In genomic region chr10:108140742-108141141, GRCm38 (mm10) we compare ENCODE assay signal across 29 mouse cellular contexts. TPM values are rescaled to one million over a fixed set of nuclear protein-coding genes. Genes with fewer than 3 reads are reported as not detected.
A peak's percentile ranks its signal among the peaks of the same experiment; 100 is the strongest.
DNase-seq lines count a peak whose midpoint lies in the region; ATAC-seq and TF ChIP-seq lines count a peak whose summit lies in the region.
"Had no signal": no experiment of that assay in that cellular context is flagged by ENCODE, and none has a peak within 500 bp of the region (broad histone marks: within the 10 kb centered on the region; RNA-seq: fewer than 3 reads in every experiment).

No protein-coding gene starts in this region.

- H3K9me3 ChIP-seq in intestine, embryonic 16.5 days (ENCODE audit: control insufficient read depth, low read length) = no peaks in the 10 kb centered on the region
- no peaks in the 10 kb centered on the region for H3K9me3 ChIP-seq in intestine, embryonic 15.5 days
- no peaks in the 10 kb centered on the region for H3K9me3 ChIP-seq in intestine, postnatal 0 days (ENCODE audit: control insufficient read depth)
- H3K9me3 ChIP-seq: forebrain, embryonic 10.5 days; forebrain, embryonic 13.5 days; G1E; heart, embryonic 12.5 days; heart, embryonic 15.5 days; hindbrain, embryonic 10.5 days; hindbrain, embryonic 13.5 days had no signal

- DNase-seq in 416B (ENCODE audit: low read depth) = peak; percentile 26
- DNase-seq in thymus, postnatal 4 days = no peak
- DNase-seq in right cerebral cortex, postnatal 14 days = no peak
- DNase-seq: adrenal gland, postnatal 10 days; adrenal gland, postnatal 36 days; B cell, adult 2 months; cerebellum, adult 18-20 months; cerebellum, adult 9-10 months; cerebellum, postnatal 36 days; forebrain, postnatal 0 days; gastrocnemius, adult 2 months; gastrocnemius, postnatal 14 days; heart, adult 18-20 months; heart, postnatal 10 days; heart, postnatal 36 days had no signal

- ATAC-seq in intestine, embryonic 16.5 days = peak; percentile 67
- no peak for ATAC-seq in intestine, embryonic 15.5 days
- peak; percentile 91 for ATAC-seq in intestine, postnatal 0 days
- peak; percentile 87 for ATAC-seq in monocyte, adult 5-6 weeks (replicated peaks; ENCODE audit: insufficient number of reproducible peaks, low FRiP score, low TSS enrichment, poor library complexity, severe bottlenecking)
- ATAC-seq: forebrain, embryonic 13.5 days; forebrain, postnatal 0 days; hindbrain, embryonic 16.5 days; Patski had no signal

- no peak overlapping the region for H3K9ac ChIP-seq in intestine, embryonic 16.5 days (ENCODE audit: low read depth, low read length)
- H3K9ac ChIP-seq in intestine, embryonic 15.5 days = no peak overlapping the region
- H3K9ac ChIP-seq in intestine, postnatal 0 days (ENCODE audit: low read depth, low read length) = no peak overlapping the region
- H3K9ac ChIP-seq: forebrain, embryonic 13.5 days; forebrain, postnatal 0 days; heart, embryonic 12.5 days; heart, embryonic 15.5 days; hindbrain, embryonic 13.5 days had no signal

- WGBS in intestine, embryonic 16.5 days = 82% methylated on average over 3 of the region's 3 CpGs
- 85% methylated on average over 3 of the region's 3 CpGs for whole genome bisulfite sequencing in intestine, embryonic 15.5 days
- WGBS in intestine, postnatal 0 days = 54% methylated on average over 3 of the region's 3 CpGs

- no peak overlapping the region for H3K27ac ChIP-seq in intestine, embryonic 16.5 days (ENCODE audit: low read length)
- no peak overlapping the region for H3K27ac ChIP-seq in intestine, embryonic 15.5 days
- H3K27ac ChIP-seq in intestine, postnatal 0 days (ENCODE audit: low read depth, low read length) = peak overlapping the region; percentile 15; the same call in 1 of the 2 replicates
- H3K27ac ChIP-seq: forebrain, embryonic 10.5 days; forebrain, embryonic 13.5 days; gastrocnemius, adult 2 months; heart, embryonic 15.5 days; hindbrain, embryonic 10.5 days; hindbrain, embryonic 13.5 days had no signal

- H3K4me2 ChIP-seq in intestine, embryonic 16.5 days (ENCODE audit: low read depth, low read length) = no peak overlapping the region
- no peak overlapping the region for H3K4me2 ChIP-seq in intestine, embryonic 15.5 days (replicated peaks)
- no peak overlapping the region for H3K4me2 ChIP-seq in intestine, postnatal 0 days (replicated peaks; ENCODE audit: low read depth)
- H3K4me2 ChIP-seq: forebrain, embryonic 13.5 days; heart, embryonic 12.5 days; heart, embryonic 15.5 days; hindbrain, embryonic 13.5 days had no signal

- H3K36me3 ChIP-seq in intestine, embryonic 16.5 days (ENCODE audit: control insufficient read depth, insufficient read depth, low read length) = no peaks in the 10 kb centered on the region
- H3K36me3 ChIP-seq in intestine, embryonic 15.5 days = no peaks in the 10 kb centered on the region
- H3K36me3 ChIP-seq in intestine, postnatal 0 days (ENCODE audit: control insufficient read depth, insufficient read depth) = no peaks in the 10 kb centered on the region
- H3K36me3 ChIP-seq: forebrain, embryonic 10.5 days; G1E; heart, embryonic 12.5 days; heart, embryonic 15.5 days; hindbrain, embryonic 10.5 days; hindbrain, embryonic 13.5 days had no signal

- TF ChIP-seq CTCF in intestine, postnatal 0 days (IDR thresholded peaks at IDR 0.05; ENCODE audit: low read depth) = no peak

- H3K4me3 ChIP-seq in intestine, embryonic 16.5 days (ENCODE audit: low read length) = no peak overlapping the region
- no peak overlapping the region for H3K4me3 ChIP-seq in intestine, embryonic 15.5 days (replicated peaks)
- no peak overlapping the region for H3K4me3 ChIP-seq in intestine, postnatal 0 days (ENCODE audit: low read depth, low read length)
- H3K4me3 ChIP-seq: forebrain, embryonic 10.5 days; forebrain, embryonic 13.5 days; gastrocnemius, adult 2 months; heart, embryonic 12.5 days; heart, embryonic 15.5 days; hindbrain, embryonic 10.5 days; hindbrain, embryonic 13.5 days had no signal

- H3K27me3 ChIP-seq in intestine, embryonic 16.5 days (replicated peaks; ENCODE audit: control insufficient read depth, insufficient read depth, low read length) = no peaks in the 10 kb centered on the region
- no peaks in the 10 kb centered on the region for H3K27me3 ChIP-seq in intestine, embryonic 15.5 days (replicated peaks)
- no peaks in the 10 kb centered on the region for H3K27me3 ChIP-seq in intestine, postnatal 0 days (replicated peaks; ENCODE audit: control insufficient read depth, insufficient read depth, low read length)
- H3K27me3 ChIP-seq: CH12.LX; forebrain, embryonic 13.5 days; heart, embryonic 12.5 days; heart, embryonic 15.5 days; hindbrain, embryonic 13.5 days; Patski had no signal

- H3K4me1 ChIP-seq in intestine, embryonic 16.5 days (ENCODE audit: control insufficient read depth, insufficient read depth, low read length) = no peaks in the 10 kb centered on the region
- H3K4me1 ChIP-seq in intestine, embryonic 15.5 days (replicated peaks) = no peaks in the 10 kb centered on the region
- H3K4me1 ChIP-seq in intestine, postnatal 0 days (replicated peaks; ENCODE audit: control insufficient read depth, insufficient read depth, low read length) = no peaks in the 10 kb centered on the region
- H3K4me1 ChIP-seq: forebrain, embryonic 10.5 days; forebrain, embryonic 13.5 days; heart, embryonic 12.5 days; heart, embryonic 15.5 days; hindbrain, embryonic 10.5 days; hindbrain, embryonic 13.5 days had no signal

RNA-seq across cellular contexts. Expression of gene Ppp1r12a, which starts 21.3 kb away (rescaled TPM):
- 89.6 and 101 TPM in 2 replicates for polyA plus RNA-seq in intestine, embryonic 16.5 days (2015; fragmentation: Nextera tagmentation; extraction: Ambion mirVana)
- polyA plus RNA-seq in intestine, embryonic 15.5 days (2015; fragmentation: Nextera tagmentation; extraction: Ambion mirVana) = 98.1 and 105 TPM in 2 replicates
- 84.1 and 102 TPM in 2 replicates for polyA plus RNA-seq in intestine, postnatal 0 days (2015; fragmentation: Nextera tagmentation; extraction: Ambion mirVana)
- 397 to 532 TPM (median 436 TPM) in 3 replicates for total RNA-seq in monocyte, adult 5-6 weeks (2017)
